Mouse (Mus musculus): ENCODE measurements around the gene Scg3.
"Not testable (repeated sequence)": the region's sequence is repeated elsewhere in the genome, so short reads cannot be mapped to it uniquely, and the experiment has no call there.

DNA sequence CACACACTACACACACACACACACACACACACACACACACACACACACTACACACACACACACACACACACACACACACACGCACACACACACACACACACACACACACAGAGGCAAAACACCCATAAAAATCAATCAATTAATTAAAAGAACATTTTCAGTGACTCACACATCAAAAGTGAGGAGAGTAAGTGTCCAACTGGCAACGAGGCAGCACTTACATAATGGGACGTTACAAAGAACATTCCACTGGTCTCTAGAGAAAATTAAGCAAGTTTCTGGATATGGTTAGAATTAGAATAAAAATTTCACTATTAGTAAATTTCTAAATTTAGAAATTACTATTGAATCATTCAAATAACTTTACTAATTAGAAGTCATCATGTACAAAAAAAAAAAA, 27.4 kb downstream of the Scg3 start:
- not testable (repeated sequence) for TF ChIP-seq CTCF (IDR thresholded peaks at IDR 0.05; ENCODE audit: insufficient read depth, low read length); POLR2A (IDR thresholded peaks at IDR 0.05; ENCODE audit: borderline replicate concordance, extremely low read depth, low read depth, low read length)

All from lung, adult 2 months (tissue).